Mouse (Mus musculus): ENCODE results near the gene Cd59a. TPM values are rescaled to one million over a fixed set of nuclear protein-coding genes. Genes with fewer than 3 reads are reported as not detected.
"Not testable (repeated sequence)": the region's sequence is repeated elsewhere in the genome, so short reads cannot be mapped to it uniquely, and the experiment has no call there.

Cd59a gene
- polyA plus RNA-seq, 1 experiment, result 31.6 TPM

DNA sequence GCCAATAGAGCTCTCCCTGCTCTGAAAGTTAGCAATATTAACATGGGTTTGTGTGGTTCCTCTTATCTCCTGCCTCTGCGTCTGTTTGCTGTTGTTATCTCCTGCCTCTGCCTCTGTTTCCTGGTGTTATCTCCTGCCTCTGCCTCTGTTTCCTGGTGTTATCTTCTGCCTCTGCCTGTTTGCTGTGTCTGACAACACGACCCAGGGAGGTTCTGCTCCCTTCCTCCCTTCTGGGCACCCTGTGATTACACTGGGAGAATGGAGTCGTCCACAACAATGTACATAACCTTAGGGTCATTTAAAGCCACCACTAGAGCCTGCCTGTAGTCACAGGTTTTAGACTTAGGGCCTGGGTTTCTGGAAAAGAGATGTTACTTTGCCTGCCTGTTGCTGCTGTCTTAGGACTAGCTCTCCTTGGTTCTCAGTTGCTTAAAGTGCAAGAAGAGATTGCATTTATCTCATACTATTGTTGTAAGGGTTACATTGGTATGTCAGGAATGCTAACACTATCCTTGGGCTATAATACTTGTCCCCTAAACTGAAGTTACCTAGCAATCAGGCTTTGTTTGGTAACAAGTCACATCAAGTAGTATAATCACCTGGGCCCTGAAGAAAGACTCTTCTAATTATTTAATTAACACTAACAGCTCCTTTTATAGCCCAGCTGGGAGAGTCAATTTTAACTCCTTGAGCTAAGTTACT is 3.1 kb downstream of the Cd59a start:
- TF ChIP-seq CTCF (conservative IDR thresholded peaks at IDR 0.05; ENCODE audit: insufficient read depth, insufficient read length, low read depth, low read length) (no peak), POLR2A (IDR thresholded peaks at IDR 0.05; ENCODE audit: low read depth, low read length) (no peak)
- 47% methylated on average over 3 of the region's 3 CpGs for WGBS
- DNase-seq, result no peak
- Histone ChIP-seq H3K27me3 (replicated peaks; ENCODE audit: control insufficient read depth, insufficient read depth, low read length) (no peaks in the 10 kb centered on the region), H3K4me3 (ENCODE audit: insufficient read depth, low read depth, low read length) (no peak overlapping the region), H3K4me1 (ENCODE audit: control insufficient read depth, insufficient read depth, low read length) (no peaks in the 10 kb centered on the region; the same call in 1 of the 2 replicates), H3K36me3 (ENCODE audit: control insufficient read depth, insufficient read depth, low read length) (no peaks in the 10 kb centered on the region), H3K27ac (ENCODE audit: insufficient read depth, low read depth, low read length) (no peak overlapping the region)

DNA sequence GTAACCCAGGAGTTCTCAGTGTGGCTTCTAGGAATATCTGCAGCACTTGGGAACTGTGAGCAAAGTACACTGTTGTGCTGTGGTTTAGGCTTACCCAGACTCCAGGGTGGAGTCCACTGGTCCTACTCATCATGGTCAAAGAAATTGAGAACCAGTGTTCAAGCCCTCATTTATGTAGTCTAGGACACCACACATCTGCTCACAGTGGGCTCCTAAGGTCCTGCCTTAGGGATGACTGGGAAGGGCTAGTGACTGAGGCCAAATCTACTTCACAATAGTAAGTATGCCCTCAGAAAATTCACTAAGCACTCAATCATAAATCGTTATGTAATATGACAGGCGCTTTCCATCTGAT is 3.6 kb downstream of the Cd59a start:
- WGBS, result 90% methylated on average over 2 of the region's 2 CpGs
- DNase-seq, result no peak
- TF ChIP-seq CTCF (conservative IDR thresholded peaks at IDR 0.05; ENCODE audit: insufficient read depth, insufficient read length, low read depth, low read length) (no peak), POLR2A (IDR thresholded peaks at IDR 0.05; ENCODE audit: low read depth, low read length) (no peak)

DNA sequence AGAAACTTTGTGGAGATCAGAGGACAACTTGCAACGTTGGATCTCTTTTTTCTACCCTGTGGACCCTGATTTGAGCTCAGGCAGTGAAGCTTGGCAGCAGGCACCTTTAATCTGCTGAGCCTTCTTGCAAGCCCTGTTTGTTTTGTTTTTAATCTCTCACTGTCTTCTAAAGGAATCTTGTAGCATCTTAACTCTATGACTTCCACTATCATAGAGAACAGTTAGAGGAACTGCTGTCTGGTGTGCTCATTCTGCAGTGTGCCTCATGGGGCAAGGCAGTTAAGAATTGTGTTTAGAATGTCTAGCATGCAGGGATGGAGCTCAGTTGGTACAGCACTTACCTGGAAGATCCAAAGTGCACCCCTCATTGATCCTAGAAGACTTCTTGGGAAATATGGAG is 4.3 kb downstream of the Cd59a start:
- WGBS, result 49% methylated on average over 1 of the region's 1 CpGs
- TF ChIP-seq CTCF (conservative IDR thresholded peaks at IDR 0.05; ENCODE audit: insufficient read depth, insufficient read length, low read depth, low read length) (no peak), POLR2A (IDR thresholded peaks at IDR 0.05; ENCODE audit: low read depth, low read length) (no peak)
- Histone ChIP-seq H3K27me3 (replicated peaks; ENCODE audit: control insufficient read depth, insufficient read depth, low read length) (no peaks in the 10 kb centered on the region), H3K36me3 (ENCODE audit: control insufficient read depth, insufficient read depth, low read length) (no peaks in the 10 kb centered on the region), H3K4me1 (ENCODE audit: control insufficient read depth, insufficient read depth, low read length) (no peaks in the 10 kb centered on the region; the same call in 1 of the 2 replicates), H3K4me3 (ENCODE audit: insufficient read depth, low read depth, low read length) (no peak overlapping the region), H3K27ac (ENCODE audit: insufficient read depth, low read depth, low read length) (no peak overlapping the region)
- no peak for DNase-seq

More for the DNA sequence above, 3.6 kb downstream of the Cd59a start:
- H3K27ac ChIP-seq (ENCODE audit: insufficient read depth, low read depth, low read length), result no peak overlapping the region
- H3K27me3 ChIP-seq (replicated peaks; ENCODE audit: control insufficient read depth, insufficient read depth, low read length), result no peaks in the 10 kb centered on the region
- H3K36me3 ChIP-seq (ENCODE audit: control insufficient read depth, insufficient read depth, low read length), result no peaks in the 10 kb centered on the region
- H3K4me3 ChIP-seq (ENCODE audit: insufficient read depth, low read depth, low read length), result no peak overlapping the region
- H3K4me1 ChIP-seq (ENCODE audit: control insufficient read depth, insufficient read depth, low read length), result no peaks in the 10 kb centered on the region; the same call in 1 of the 2 replicates

DNA sequence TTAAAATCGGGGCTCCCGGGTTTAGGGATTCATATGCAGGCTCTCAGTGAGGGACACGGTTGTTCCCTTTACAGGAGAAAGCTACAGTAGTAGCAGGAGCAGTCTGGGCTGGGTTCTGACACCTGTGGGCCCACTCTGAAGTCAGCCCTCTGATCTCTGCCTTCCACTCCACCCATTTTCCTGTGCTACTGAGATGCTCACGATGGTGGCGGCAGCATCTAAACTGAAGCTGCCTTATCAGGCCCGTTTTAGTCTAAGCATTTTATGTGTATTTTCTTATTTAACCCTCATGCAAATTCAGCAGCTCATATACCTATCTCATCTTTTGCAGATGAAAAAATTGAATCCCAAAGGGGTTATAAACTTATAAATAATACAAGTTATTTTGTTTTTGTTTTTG is 9.2 kb downstream of the Cd59a start:
- H3K4me1 ChIP-seq (ENCODE audit: control insufficient read depth, insufficient read depth, low read length), result no peaks in the 10 kb centered on the region
- no peaks in the 10 kb centered on the region for H3K27me3 ChIP-seq (replicated peaks; ENCODE audit: control insufficient read depth, insufficient read depth, low read length)
- no peaks in the 10 kb centered on the region for H3K36me3 ChIP-seq (ENCODE audit: control insufficient read depth, insufficient read depth, low read length)
- DNase-seq, result no peak
- WGBS, result 84% methylated on average over 6 of the region's 6 CpGs
- H3K27ac ChIP-seq (ENCODE audit: insufficient read depth, low read depth, low read length), result no peak overlapping the region
- no peak overlapping the region for H3K4me3 ChIP-seq (ENCODE audit: insufficient read depth, low read depth, low read length)
- TF ChIP-seq CTCF (conservative IDR thresholded peaks at IDR 0.05; ENCODE audit: insufficient read depth, insufficient read length, low read depth, low read length) (no peak), POLR2A (IDR thresholded peaks at IDR 0.05; ENCODE audit: low read depth, low read length) (no peak)

DNA sequence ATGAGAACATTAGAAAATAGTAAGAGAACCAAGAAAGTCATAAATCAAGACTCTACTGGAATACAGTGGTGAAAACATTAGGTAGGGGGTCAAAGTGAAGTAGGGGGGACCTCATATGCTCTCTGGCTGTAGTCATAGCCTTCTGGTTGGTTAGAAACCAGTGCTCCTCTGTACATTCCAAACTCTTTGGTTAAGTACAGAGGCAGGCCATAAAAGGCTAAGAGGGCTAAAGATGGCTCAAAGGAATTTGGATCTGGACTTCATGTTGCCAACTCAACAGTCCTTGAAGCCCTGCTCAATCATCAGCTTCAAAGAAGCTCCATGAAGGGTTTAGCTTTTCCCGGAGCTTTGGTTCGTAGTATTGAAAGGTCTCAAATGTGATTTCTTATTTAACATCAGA is 13.4 kb downstream of the Cd59a start:
- H3K4me1 ChIP-seq (ENCODE audit: control insufficient read depth, insufficient read depth, low read length); H3K27ac ChIP-seq (ENCODE audit: insufficient read depth, low read depth, low read length); DNase-seq; H3K27me3 ChIP-seq (replicated peaks; ENCODE audit: control insufficient read depth, insufficient read depth, low read length); H3K4me3 ChIP-seq (ENCODE audit: insufficient read depth, low read depth, low read length); H3K36me3 ChIP-seq (ENCODE audit: control insufficient read depth, insufficient read depth, low read length): not testable (repeated sequence)
- WGBS, result 94% methylated on average over 2 of the region's 2 CpGs

DNA sequence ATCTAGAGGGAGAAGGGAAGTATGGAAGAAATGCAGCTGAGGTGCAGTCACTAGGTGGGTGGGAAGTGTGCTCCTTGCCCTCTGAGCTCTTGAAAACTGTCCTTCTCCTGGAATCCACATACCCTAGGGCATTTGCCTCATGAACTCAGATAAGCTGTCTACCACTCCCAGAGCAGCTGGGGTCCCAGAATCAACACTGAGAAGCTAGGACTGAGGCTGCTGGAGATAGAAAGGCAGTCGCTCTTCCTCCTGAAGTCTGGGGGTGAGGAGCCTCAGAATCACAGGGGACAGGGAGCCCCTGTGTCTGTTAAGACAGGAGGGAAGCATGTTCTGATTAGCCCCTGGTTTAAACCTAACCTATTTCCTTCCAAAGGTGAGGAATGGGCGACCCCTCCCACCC is 13.9 kb downstream of the Cd59a start:
- Histone ChIP-seq H3K36me3 (ENCODE audit: control insufficient read depth, insufficient read depth, low read length) (no peaks in the 10 kb centered on the region), H3K27me3 (replicated peaks; ENCODE audit: control insufficient read depth, insufficient read depth, low read length) (no peaks in the 10 kb centered on the region), H3K27ac (ENCODE audit: insufficient read depth, low read depth, low read length) (no peak overlapping the region), H3K4me3 (ENCODE audit: insufficient read depth, low read depth, low read length) (no peak overlapping the region), H3K4me1 (ENCODE audit: control insufficient read depth, insufficient read depth, low read length) (no peaks in the 10 kb centered on the region)
- no peak for DNase-seq
- TF ChIP-seq CTCF (conservative IDR thresholded peaks at IDR 0.05; ENCODE audit: insufficient read depth, insufficient read length, low read depth, low read length), result no peak
- no peak for TF ChIP-seq POLR2A (IDR thresholded peaks at IDR 0.05; ENCODE audit: low read depth, low read length)
- WGBS, result 89% methylated on average over 2 of the region's 2 CpGs

DNA sequence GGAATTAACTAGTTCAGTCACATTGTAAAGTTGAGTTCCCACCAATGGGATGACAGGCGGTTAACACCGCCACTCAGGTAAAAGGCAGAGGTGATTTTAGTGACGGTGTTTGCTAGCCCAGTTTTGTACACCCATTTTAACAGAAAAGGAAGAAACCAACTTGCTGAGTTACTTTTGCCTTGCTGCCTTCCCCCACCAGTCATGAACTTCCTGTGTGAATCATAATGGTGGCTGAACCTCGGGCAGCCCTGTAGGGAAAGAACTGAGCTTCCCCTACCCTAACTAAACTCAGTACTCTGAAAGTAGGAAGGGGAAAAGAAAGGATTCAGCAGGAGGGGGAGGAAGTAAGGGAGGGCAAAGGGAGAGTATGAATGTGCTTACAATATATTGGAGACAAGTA is 14.4 kb downstream of the Cd59a start:
- no peaks in the 10 kb centered on the region for H3K27me3 ChIP-seq (replicated peaks; ENCODE audit: control insufficient read depth, insufficient read depth, low read length)
- H3K27ac ChIP-seq (ENCODE audit: insufficient read depth, low read depth, low read length), result no peak overlapping the region
- H3K36me3 ChIP-seq (ENCODE audit: control insufficient read depth, insufficient read depth, low read length), result no peaks in the 10 kb centered on the region
- 82% methylated on average over 4 of the region's 4 CpGs for WGBS
- H3K4me3 ChIP-seq (ENCODE audit: insufficient read depth, low read depth, low read length), result no peak overlapping the region
- H3K4me1 ChIP-seq (ENCODE audit: control insufficient read depth, insufficient read depth, low read length), result no peaks in the 10 kb centered on the region
- no peak for DNase-seq
- no peak for TF ChIP-seq CTCF (conservative IDR thresholded peaks at IDR 0.05; ENCODE audit: insufficient read depth, insufficient read length, low read depth, low read length)
- no peak for TF ChIP-seq POLR2A (IDR thresholded peaks at IDR 0.05; ENCODE audit: low read depth, low read length)

DNA sequence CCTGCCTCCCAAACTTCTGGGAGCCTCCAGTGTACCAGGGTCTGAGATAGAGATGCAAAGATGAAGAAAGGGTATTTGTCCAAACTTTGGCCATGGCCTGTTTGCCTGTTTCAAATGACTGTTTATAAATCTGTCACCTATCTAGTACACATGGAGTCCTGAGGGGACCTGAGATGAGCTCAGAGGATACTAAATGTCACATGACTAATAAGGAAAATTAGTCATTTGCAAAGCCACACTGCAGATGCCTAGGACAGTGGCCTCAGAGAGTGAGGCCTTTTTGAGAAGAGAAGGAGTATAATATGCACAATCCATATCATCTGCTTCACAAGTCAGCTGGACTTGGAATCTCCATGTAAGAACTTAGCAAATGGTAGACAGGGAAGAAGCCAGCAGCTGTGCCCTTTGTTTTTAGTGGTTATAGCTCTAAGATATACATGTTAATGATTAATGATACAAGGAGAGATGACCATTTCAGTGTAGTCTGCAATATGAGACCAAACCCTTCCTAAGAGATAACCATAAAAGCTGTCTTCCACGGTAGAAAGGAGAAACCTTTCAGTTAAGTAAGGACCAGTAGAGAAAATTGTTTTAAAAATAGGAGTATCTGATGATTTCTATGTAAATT is 15.7 kb downstream of the Cd59a start:
- H3K36me3 ChIP-seq (ENCODE audit: control insufficient read depth, insufficient read depth, low read length); DNase-seq; H3K27ac ChIP-seq (ENCODE audit: insufficient read depth, low read depth, low read length); H3K4me3 ChIP-seq (ENCODE audit: insufficient read depth, low read depth, low read length); H3K27me3 ChIP-seq (replicated peaks; ENCODE audit: control insufficient read depth, insufficient read depth, low read length); H3K4me1 ChIP-seq (ENCODE audit: control insufficient read depth, insufficient read depth, low read length): not testable (repeated sequence)
- WGBS, result no CpG with 5 or more reads among the region's 1 CpGs

DNA sequence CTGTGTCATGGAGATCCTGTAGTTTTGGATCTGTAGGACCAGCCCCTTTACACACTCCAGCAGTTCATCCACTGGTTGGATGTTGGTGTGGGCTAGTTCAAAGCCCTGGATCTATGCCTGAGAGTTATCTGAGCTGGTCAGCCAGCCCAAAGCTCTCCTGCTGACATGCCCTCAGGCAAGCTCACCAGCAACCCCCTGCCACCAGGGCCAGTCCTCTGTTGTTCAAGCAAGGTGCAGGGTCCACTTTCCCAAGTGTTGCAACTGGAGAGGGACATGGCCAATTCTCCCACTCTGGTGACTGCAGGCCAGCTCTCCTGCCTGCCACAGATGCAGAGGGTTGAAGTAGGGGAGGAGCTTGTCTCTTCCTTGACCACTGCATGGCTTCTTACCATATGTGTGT is 18.0 kb downstream of the Cd59a start:
- H3K36me3 ChIP-seq (ENCODE audit: control insufficient read depth, insufficient read depth, low read length); H3K27ac ChIP-seq (ENCODE audit: insufficient read depth, low read depth, low read length); H3K27me3 ChIP-seq (replicated peaks; ENCODE audit: control insufficient read depth, insufficient read depth, low read length); DNase-seq; H3K4me1 ChIP-seq (ENCODE audit: control insufficient read depth, insufficient read depth, low read length); H3K4me3 ChIP-seq (ENCODE audit: insufficient read depth, low read depth, low read length): not testable (repeated sequence)
